Mouse (Mus musculus) myocyte (in vitro differentiated cells): ENCODE data around the gene Ing2.

Source experiments
- CEBPB ChIP-seq: IDR thresholded peaks from 2 replicates; pipeline ENCODE4 v1.6.1; 2011; ENCODE audit warnings: mild to moderate bottlenecking, moderate library complexity; ENCODE audit not compliant: poor library complexity, insufficient read depth, severe bottlenecking
- E2F4 ChIP-seq: IDR thresholded peaks from one replicate; pipeline ENCODE4 v1.6.1; 2011; ENCODE audit warnings: mild to moderate bottlenecking, control low read depth, moderate library complexity; ENCODE audit not compliant: insufficient read depth
- MAX ChIP-seq: IDR thresholded peaks from one replicate; pipeline ENCODE4 v1.6.1; 2011; ENCODE audit warnings: low read depth, mild to moderate bottlenecking, control low read depth
- MYOD1 ChIP-seq, 3 experiments: IDR thresholded peaks; one replicate each; pipeline ENCODE4 v1.6.1; 2011; ENCODE audit warnings: control low read depth in 2 of 3, low read depth in 2 of 3, mild to moderate bottlenecking in 2 of 3, moderate library complexity in 1 of 3; ENCODE audit not compliant: insufficient read length in 2 of 3, control insufficient read depth in 1 of 3
- MYOG ChIP-seq, 3 experiments: IDR thresholded peaks; one replicate each; pipeline ENCODE4 v1.6.1; 2011; ENCODE audit warnings: control low read depth in 2 of 3, low read depth in 2 of 3, mild to moderate bottlenecking in 2 of 3; ENCODE audit not compliant: insufficient read length in 2 of 3, control insufficient read depth in 1 of 3, insufficient read depth in 1 of 3
- POLR2A ChIP-seq: IDR thresholded peaks from one replicate; pipeline ENCODE4 v1.6.1; 2011; ENCODE audit warnings: low read depth, mild to moderate bottlenecking, control low read depth, moderate library complexity; ENCODE audit not compliant: insufficient read length
- POLR2AphosphoS2 ChIP-seq: IDR thresholded peaks from one replicate; pipeline ENCODE4 v1.6.1; 2011; ENCODE audit warnings: low read depth, control low read depth; ENCODE audit not compliant: insufficient read length
- REST ChIP-seq: IDR thresholded peaks from one replicate; pipeline ENCODE4 v1.6.1; 2011; ENCODE audit warnings: mild to moderate bottlenecking, control low read depth, moderate library complexity; ENCODE audit not compliant: insufficient read depth, insufficient read length
- SRF ChIP-seq: IDR thresholded peaks from one replicate; pipeline ENCODE4 v1.6.1; 2011; ENCODE audit warnings: low read depth; ENCODE audit not compliant: control insufficient read depth, insufficient read length
- TCF12 ChIP-seq: IDR thresholded peaks from one replicate; pipeline ENCODE4 v1.6.1; 2011; ENCODE audit warnings: mild to moderate bottlenecking, control low read depth; ENCODE audit not compliant: poor library complexity, insufficient read depth, severe bottlenecking
- USF1 ChIP-seq: IDR thresholded peaks from one replicate; pipeline ENCODE4 v1.6.1; 2011; ENCODE audit warnings: low read depth, mild to moderate bottlenecking, control low read depth, moderate library complexity

GRCm38 (mm10) chr8:47676224-47676623, 868 bp upstream of the Ing2 start:
- TF ChIP-seq POLR2A, result no peak
- TF ChIP-seq TCF12, result no peak
- TF ChIP-seq MYOG (IDR thresholded peaks at IDR 0.05; ENCODE audit: control insufficient read depth in 1 of 3, insufficient read depth in 1 of 3, insufficient read length in 2 of 3, low read depth in 2 of 3), result no peak
- no peak for TF ChIP-seq POLR2AphosphoS2
- TF ChIP-seq CEBPB, result no peak
- no peak for TF ChIP-seq MAX
- no peak for TF ChIP-seq USF1
- TF ChIP-seq E2F4, result no peak
- TF ChIP-seq REST, result no peak
- no peak for TF ChIP-seq SRF
- TF ChIP-seq MYOD1 (IDR thresholded peaks at IDR 0.05; ENCODE audit: control insufficient read depth in 1 of 3, insufficient read length in 2 of 3, low read depth in 2 of 3), result no peak
